Mouse (Mus musculus) myocyte (in vitro differentiated cells): Measurements from ENCODE around the gene Kcnmb4.

ENCODE experiments used
- E2F4 ChIP-seq: IDR thresholded peaks from one replicate; pipeline ENCODE4 v1.6.1; 2011; ENCODE audit warnings: mild to moderate bottlenecking, control low read depth, moderate library complexity; ENCODE audit not compliant: insufficient read depth
- MAX ChIP-seq: IDR thresholded peaks from one replicate; pipeline ENCODE4 v1.6.1; 2011; ENCODE audit warnings: low read depth, mild to moderate bottlenecking, control low read depth
- MYOD1 ChIP-seq, 3 experiments: IDR thresholded peaks; one replicate each; pipeline ENCODE4 v1.6.1; 2011; ENCODE audit warnings: control low read depth in 2 of 3, low read depth in 2 of 3, mild to moderate bottlenecking in 2 of 3, moderate library complexity in 1 of 3; ENCODE audit not compliant: insufficient read length in 2 of 3, control insufficient read depth in 1 of 3
- POLR2A ChIP-seq: IDR thresholded peaks from one replicate; pipeline ENCODE4 v1.6.1; 2011; ENCODE audit warnings: low read depth, mild to moderate bottlenecking, control low read depth, moderate library complexity; ENCODE audit not compliant: insufficient read length
- POLR2AphosphoS2 ChIP-seq: IDR thresholded peaks from one replicate; pipeline ENCODE4 v1.6.1; 2011; ENCODE audit warnings: low read depth, control low read depth; ENCODE audit not compliant: insufficient read length
- TCF12 ChIP-seq: IDR thresholded peaks from one replicate; pipeline ENCODE4 v1.6.1; 2011; ENCODE audit warnings: mild to moderate bottlenecking, control low read depth; ENCODE audit not compliant: poor library complexity, insufficient read depth, severe bottlenecking
- USF1 ChIP-seq: IDR thresholded peaks from one replicate; pipeline ENCODE4 v1.6.1; 2011; ENCODE audit warnings: low read depth, mild to moderate bottlenecking, control low read depth, moderate library complexity

GRCm38 (mm10) chr10:116396279-116396678 lies 77.4 kb downstream of the Kcnmb4 start:
- TF ChIP-seq TCF12 (no peak), USF1 (no peak), E2F4 (no peak), POLR2A (no peak), MYOD1 (IDR thresholded peaks at IDR 0.05; ENCODE audit: control insufficient read depth in 1 of 3, insufficient read length in 2 of 3, low read depth in 2 of 3) (no peak), POLR2AphosphoS2 (no peak), MAX (no peak)
